Mouse (Mus musculus): ENCODE results near the gene Nxph4. TPM values are rescaled to one million over a fixed set of nuclear protein-coding genes. Genes with fewer than 3 reads are reported as not detected.
A peak's percentile ranks its signal among the peaks of the same experiment; 100 is the strongest.

Nxph4 gene
- polyA plus RNA-seq, 2 experiments: 0.13 TPM; not detected in 1

DNA sequence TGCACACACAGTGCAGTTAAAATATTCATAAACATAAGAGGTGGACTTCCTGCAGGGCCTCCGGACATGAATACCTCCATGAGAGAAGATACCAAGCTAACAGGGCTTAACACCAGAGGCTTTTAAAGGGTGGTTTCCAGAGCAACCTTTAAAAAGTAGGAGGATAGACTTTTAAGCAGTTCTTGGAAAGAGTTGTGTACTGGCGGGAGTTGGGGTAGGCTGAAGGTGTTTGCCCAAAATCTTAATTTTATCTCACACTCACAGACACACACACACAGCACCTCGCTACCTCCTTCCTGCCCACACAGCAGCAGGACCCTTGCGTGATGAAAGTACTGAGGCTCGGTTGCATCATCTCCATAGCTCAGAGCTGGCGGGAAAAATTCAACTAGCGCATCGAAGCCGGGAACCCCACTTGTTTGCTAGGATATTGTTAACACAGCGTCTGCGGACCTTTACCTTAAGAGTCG is 12.7 kb downstream of the Nxph4 start:
- 1% methylated on average over 12 of the region's 12 CpGs for WGBS (ENCODE audit: insufficient replicate concordance)
- Histone ChIP-seq H3K4me1 (replicated peaks; ENCODE audit: control insufficient read depth in 2 of 2, insufficient read depth in 2 of 2, low read length in 1 of 2) (peaks cover 13 to 16% of the 10 kb centered on the region in 2 experiments), H3K9ac (replicated peaks) (peak overlapping the region; percentile 87), H3K27ac (peak overlapping the region; percentile 74), H3K9me3 (ENCODE audit: control insufficient read depth, low read length) (no peaks in the 10 kb centered on the region), H3K4me3 (ENCODE audit: insufficient read depth in 1 of 2, low read depth in 2 of 2, low read length in 2 of 2) (peak overlapping the region; percentile 88 to 98), H3K36me3 (replicated peaks; ENCODE audit: control insufficient read depth, insufficient read depth, low read depth) (peaks cover 36% of the 10 kb centered on the region), H3K4me2 (ENCODE audit: low read depth) (peak overlapping the region; percentile 99), H3K27me3 (ENCODE audit: control insufficient read depth, insufficient read depth, low read length) (peaks cover 30% of the 10 kb centered on the region)
- DNase-seq (ENCODE audit: low read depth in 3 of 3, low spot score in 3 of 3) (peak; percentile 45 to 63 (median 47)), ATAC-seq (ENCODE audit: insufficient read depth) (peak; percentile 74)
- TF ChIP-seq CTCF (IDR thresholded peaks at IDR 0.05; ENCODE audit: low read depth): no peak
- TF ChIP-seq EP300 (IDR thresholded peaks at IDR 0.05; ENCODE audit: low read depth): peak; percentile 64

DNA sequence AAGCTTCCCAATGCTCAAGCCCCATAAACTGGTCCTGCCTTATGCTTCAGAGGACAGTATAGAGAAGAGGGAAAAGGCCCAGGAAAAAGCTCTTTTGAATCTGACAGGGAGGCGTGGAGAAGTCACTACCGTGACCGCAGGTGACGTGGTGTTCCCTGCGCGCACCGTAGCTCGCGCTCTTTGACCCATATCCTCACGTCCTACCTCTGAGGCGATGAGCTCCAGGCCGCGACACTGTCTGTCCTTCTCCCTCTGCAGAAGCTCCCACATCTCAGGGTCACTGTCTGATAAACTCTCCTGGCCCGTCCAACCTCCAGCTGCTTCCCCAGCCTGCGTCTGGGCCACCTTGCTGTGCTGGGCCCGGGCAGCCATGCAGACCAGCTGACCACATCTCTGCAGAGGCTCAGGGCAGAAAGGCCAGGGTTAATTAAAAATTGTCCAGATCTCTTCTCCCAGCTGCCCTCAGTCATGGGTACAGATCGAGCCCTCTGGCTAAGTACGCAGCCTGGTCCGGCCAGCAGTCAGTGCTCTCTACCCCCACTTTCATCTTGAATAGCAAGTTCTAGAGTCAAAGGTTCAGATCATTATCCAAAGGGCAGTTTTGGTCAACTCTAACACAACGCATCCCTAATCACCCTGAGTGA is 13.5 kb downstream of the Nxph4 start:
- Histone ChIP-seq H3K4me2 (ENCODE audit: low read depth) (peak overlapping the region; percentile 99), H3K27me3 (ENCODE audit: control insufficient read depth, insufficient read depth, low read length) (peaks cover 22% of the 10 kb centered on the region), H3K27ac (peak overlapping the region; percentile 74), H3K9me3 (ENCODE audit: control insufficient read depth, low read length) (no peaks in the 10 kb centered on the region), H3K9ac (replicated peaks) (peak overlapping the region; percentile 87), H3K4me3 (ENCODE audit: insufficient read depth in 1 of 2, low read depth in 2 of 2, low read length in 2 of 2) (peak overlapping the region; percentile 88 to 98), H3K36me3 (replicated peaks; ENCODE audit: control insufficient read depth, insufficient read depth, low read depth) (peaks cover 36% of the 10 kb centered on the region), H3K4me1 (replicated peaks; ENCODE audit: control insufficient read depth in 2 of 2, insufficient read depth in 2 of 2, low read length in 1 of 2) (peaks cover 13 to 24% of the 10 kb centered on the region in 2 experiments)
- TF ChIP-seq CTCF (IDR thresholded peaks at IDR 0.05; ENCODE audit: low read depth) (no peak), EP300 (IDR thresholded peaks at IDR 0.05; ENCODE audit: low read depth) (no peak)
- 68% methylated on average over 20 of the region's 20 CpGs for WGBS (ENCODE audit: insufficient replicate concordance)
- ATAC-seq (ENCODE audit: insufficient read depth) (no peak), DNase-seq (ENCODE audit: low read depth in 3 of 3, low spot score in 3 of 3) (no peak)

DNA sequence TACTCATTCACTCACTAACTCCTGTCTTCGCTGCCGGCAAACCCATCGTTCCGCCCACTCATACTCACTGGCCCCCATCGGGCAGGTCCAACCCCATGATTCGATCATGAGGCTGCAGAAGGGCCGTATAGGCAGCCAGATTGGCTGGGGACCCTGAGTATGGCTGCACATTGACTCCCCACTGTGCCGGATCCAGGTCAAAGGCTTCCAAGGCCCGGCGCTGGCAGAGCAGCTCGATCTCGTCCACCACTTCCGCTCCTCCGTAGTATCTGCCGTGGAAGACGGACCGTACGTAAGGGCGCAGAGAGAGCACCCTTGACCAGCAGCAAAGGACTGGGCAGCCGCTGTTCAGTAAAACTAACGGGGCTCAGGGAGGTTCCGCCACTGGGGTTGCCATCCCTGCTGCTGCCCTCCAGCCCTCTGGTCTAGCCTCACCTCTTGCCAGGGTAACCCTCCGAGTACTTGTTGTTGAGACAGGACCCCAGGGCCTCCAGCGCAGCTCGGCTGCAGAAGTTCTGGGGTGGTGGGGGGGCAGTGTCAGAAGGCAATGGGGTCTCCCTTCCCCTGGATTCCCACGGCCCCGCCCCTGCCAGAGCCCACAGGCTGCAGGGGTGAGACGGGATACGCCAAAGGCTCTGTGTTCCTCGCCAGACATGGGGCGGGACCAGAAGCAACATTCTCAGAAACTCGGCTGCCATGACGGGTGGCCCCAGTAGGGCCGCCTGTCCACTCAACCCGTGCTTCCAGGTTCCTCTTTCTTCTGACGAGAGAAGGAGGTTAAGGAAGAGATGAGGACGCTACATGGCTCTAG is 14.3 kb downstream of the Nxph4 start:
- ATAC-seq (ENCODE audit: insufficient read depth): no peak
- H3K4me1 ChIP-seq (replicated peaks; ENCODE audit: control insufficient read depth in 2 of 2, insufficient read depth in 2 of 2, low read length in 1 of 2): peaks cover 13 to 30% of the 10 kb centered on the region in 2 experiments
- H3K4me2 ChIP-seq (ENCODE audit: low read depth): peak overlapping the region; percentile 99
- H3K27ac ChIP-seq: no peak overlapping the region
- peaks cover 36% of the 10 kb centered on the region for H3K36me3 ChIP-seq (replicated peaks; ENCODE audit: control insufficient read depth, insufficient read depth, low read depth)
- H3K9me3 ChIP-seq (ENCODE audit: control insufficient read depth, low read length): no peaks in the 10 kb centered on the region
- 86% methylated on average over 37 of the region's 37 CpGs for WGBS (ENCODE audit: insufficient replicate concordance)
- no peak for TF ChIP-seq EP300 (IDR thresholded peaks at IDR 0.05; ENCODE audit: low read depth)
- no peak for TF ChIP-seq CTCF (IDR thresholded peaks at IDR 0.05; ENCODE audit: low read depth)
- H3K9ac ChIP-seq (replicated peaks): peak overlapping the region; percentile 87; the same call in 1 of the 2 replicates
- H3K27me3 ChIP-seq (ENCODE audit: control insufficient read depth, insufficient read depth, low read length): peaks cover 18% of the 10 kb centered on the region
- peak overlapping the region in 1 of 2 experiments; percentile 88; a peak in 2 of 4 replicates for H3K4me3 ChIP-seq (ENCODE audit: insufficient read depth in 1 of 2, low read depth in 2 of 2, low read length in 2 of 2)
- no peak for DNase-seq (ENCODE audit: low read depth in 3 of 3, low spot score in 3 of 3)

DNA sequence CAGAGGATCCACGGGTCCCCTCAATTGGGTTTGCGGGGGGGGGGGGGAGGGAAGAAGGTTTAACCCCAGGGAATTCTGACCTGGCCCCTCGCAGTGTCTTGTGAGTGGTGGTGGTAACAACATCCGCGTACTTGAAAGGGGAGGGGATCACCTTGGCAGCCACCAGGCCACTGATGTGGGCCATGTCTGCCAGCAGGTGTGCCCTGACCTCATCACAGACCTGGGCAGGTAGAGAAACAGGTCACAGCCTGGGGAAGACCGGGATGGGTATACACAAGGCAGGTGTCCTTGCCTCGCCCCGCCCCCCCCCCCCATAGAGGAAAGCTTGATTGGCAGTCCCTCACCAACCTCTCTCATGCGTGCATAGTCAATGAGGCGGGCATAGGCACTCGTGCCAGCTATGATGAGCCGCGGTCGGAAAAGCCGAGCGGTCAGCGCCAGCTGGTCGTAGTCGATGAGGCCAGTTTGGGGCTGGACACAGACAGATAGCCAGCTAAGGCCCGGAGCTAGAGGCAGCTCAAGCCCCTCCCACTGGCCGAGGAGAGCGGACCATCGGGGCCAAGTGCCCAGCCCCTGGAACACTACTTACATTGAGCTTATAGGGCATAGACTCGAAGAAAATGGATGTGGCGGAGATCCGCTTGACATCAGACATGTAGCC is 15.2 kb downstream of the Nxph4 start:
- Histone ChIP-seq H3K9me3 (ENCODE audit: control insufficient read depth, low read length) (no peaks in the 10 kb centered on the region), H3K4me3 (ENCODE audit: insufficient read depth in 1 of 2, low read depth in 2 of 2, low read length in 2 of 2) (no peak overlapping the region), H3K4me1 (replicated peaks; ENCODE audit: control insufficient read depth in 2 of 2, insufficient read depth in 2 of 2, low read length in 1 of 2) (peaks cover 17 to 38% of the 10 kb centered on the region in 2 experiments), H3K27me3 (ENCODE audit: control insufficient read depth, insufficient read depth, low read length) (peaks cover 18% of the 10 kb centered on the region), H3K36me3 (replicated peaks; ENCODE audit: control insufficient read depth, insufficient read depth, low read depth) (peaks cover 36% of the 10 kb centered on the region), H3K27ac (no peak overlapping the region), H3K4me2 (ENCODE audit: low read depth) (no peak overlapping the region), H3K9ac (replicated peaks) (no peak overlapping the region)
- no peak for ATAC-seq (ENCODE audit: insufficient read depth)
- no peak for TF ChIP-seq EP300 (IDR thresholded peaks at IDR 0.05; ENCODE audit: low read depth)
- TF ChIP-seq CTCF (IDR thresholded peaks at IDR 0.05; ENCODE audit: low read depth): no peak
- 91% methylated on average over 25 of the region's 26 CpGs for WGBS (ENCODE audit: insufficient replicate concordance)
- DNase-seq (ENCODE audit: low read depth in 3 of 3, low spot score in 3 of 3): no peak
